Mouse (Mus musculus): ENCODE measurements around the gene Gm29735. TPM values are rescaled to one million over a fixed set of nuclear protein-coding genes. Genes with fewer than 3 reads are reported as not detected.
"Not testable (repeated sequence)": the region's sequence is repeated elsewhere in the genome, so short reads cannot be mapped to it uniquely, and the experiment has no call there.

The Gm29735 gene
- not detected for total RNA-seq (2021)
- long read RNA-seq, experiment 1: 0 reads
- long read RNA-seq, experiment 2: 0 reads

DNA sequence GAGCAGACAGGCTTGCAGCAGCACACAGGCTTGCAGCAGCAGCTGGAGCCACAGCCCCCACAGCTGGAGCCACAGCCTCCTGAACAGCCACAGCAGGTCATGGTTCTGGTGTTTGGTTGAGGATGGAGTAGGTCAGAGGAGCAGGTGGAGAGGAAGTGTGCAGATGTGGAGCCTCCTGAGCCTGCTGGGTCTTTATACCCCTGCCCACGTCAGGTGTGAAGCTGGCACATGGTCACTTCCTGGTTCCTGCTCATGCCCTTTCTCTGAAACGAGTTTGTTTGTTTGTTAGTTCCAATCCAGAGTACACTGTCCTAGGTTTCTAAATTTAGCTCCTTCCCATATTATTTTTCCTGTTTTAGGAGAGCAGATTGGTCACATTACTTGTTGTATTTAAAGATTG, at the start of gene Gm29735:
Gene Gm29735 (minus strand): TSS at position 101 of the 400 bp plus-strand sequence.
- intact Hi-C loops (cut with DNase I); H3K27ac ChIP-seq; H3K4me3 ChIP-seq; DNase-seq: not testable (repeated sequence)

DNA sequence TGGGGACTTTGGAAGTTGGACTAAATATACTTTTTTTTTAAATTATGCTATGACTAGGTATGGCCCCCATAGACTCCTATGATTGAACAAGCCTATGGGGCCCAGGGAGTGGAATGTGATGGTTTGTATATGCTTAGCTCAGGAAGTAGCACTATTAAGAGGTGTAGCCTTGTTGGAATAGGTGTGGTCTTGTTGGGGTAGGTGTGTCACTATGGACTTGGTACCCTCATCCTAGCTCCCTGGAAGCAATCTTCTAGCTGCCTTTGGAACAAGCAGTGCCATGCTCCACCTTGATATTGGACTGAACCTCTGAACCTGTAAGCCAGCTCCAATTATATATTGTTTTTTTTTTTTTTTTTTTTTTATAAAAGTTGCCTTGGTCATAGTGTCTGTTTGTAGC, 48.6 kb upstream of the Gm29735 start:
- no peak for TF ChIP-seq CTCF (IDR thresholded peaks at IDR 0.05)
- Histone ChIP-seq H3K27ac (no peak overlapping the region), H3K4me3 (no peak overlapping the region)
- DNase-seq: no peak
- intact Hi-C loops (cut with DNase I): no loop called here

DNA sequence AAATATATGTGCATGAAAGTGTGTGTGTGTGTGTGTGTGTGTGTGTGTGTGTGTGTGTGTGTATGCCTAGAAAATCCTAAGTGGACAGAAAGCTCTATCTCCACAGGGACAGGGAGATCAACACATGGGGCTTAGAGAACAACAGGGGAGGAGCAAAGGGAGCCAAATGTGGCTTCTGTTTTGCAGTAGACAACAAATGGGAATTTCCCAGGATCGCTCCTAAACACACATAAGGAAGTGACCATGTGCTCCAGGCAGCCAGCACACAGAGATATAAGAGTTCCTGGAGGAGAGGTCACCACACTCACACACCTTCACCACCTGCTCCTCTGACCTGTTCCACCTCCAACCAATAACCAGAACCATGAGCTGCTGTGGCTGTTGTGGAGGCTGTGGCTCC, 44.2 kb upstream of the Gm29735 start, which contains the start of gene Krtap5-3:
Gene Krtap5-3 (plus strand): TSS at position 301 of the 400 bp plus-strand sequence.
- intact Hi-C loops (cut with DNase I): no loop called here
- DNase-seq: no peak
- no peak within 1 kb of the TSS for H3K4me3 ChIP-seq
- no peak for TF ChIP-seq CTCF (IDR thresholded peaks at IDR 0.05)
- H3K27ac ChIP-seq: no peak within 1 kb of the TSS

DNA sequence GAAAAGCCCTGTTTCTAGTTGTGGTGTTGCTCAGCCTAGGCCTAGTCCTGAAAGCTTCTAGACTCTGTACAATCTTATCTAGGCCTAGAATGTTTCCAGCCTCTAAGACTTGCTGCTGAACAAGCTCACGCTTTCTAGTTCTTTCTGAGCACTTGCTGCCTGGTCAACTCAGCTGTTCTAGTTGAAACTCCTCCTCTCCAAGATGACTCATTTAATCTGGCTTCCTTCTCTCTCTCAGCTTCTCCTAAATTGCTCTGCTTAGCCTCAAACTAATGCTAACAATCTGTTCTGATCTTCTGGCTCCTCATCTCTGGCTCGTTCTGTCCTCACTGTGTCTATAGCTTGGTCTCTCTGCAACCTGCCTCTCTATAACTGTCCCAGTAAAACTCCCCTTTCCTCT, 41.8 kb upstream of the Gm29735 start:
- no peak for DNase-seq
- intact Hi-C loops (cut with DNase I): no loop called here
- Histone ChIP-seq H3K27ac (no peak overlapping the region), H3K4me3 (no peak overlapping the region)
- TF ChIP-seq CTCF (IDR thresholded peaks at IDR 0.05): no peak

DNA sequence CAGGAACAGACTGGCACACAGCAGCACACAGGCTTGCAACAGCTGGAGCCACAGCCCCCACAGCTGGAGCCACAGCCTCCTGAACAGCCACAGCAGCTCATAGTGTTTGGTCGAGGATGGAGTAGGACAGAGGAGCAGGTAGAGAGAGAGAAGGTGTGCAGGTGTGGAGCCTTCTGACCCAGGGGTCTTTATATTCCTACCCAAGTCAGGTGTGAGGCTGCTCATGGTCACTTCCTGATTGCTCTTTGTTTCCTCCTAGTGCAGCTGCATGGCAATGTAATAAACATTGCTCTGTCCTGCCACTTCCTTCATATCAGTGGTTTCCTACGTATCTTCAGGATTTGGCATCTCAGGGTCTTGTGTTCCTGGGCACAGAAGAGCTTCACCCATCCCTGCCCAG, 33.4 kb upstream of the Gm29735 start, which contains the start of gene Gm10153:
Gene Gm10153 (minus strand): TSS at position 101 of the 400 bp plus-strand sequence.
- intact Hi-C loops (cut with DNase I): no loop called here
- no peak for TF ChIP-seq CTCF (IDR thresholded peaks at IDR 0.05)
- Histone ChIP-seq H3K4me3 (no peak within 1 kb of the TSS), H3K27ac (no peak within 1 kb of the TSS)
- DNase-seq: no peak

DNA sequence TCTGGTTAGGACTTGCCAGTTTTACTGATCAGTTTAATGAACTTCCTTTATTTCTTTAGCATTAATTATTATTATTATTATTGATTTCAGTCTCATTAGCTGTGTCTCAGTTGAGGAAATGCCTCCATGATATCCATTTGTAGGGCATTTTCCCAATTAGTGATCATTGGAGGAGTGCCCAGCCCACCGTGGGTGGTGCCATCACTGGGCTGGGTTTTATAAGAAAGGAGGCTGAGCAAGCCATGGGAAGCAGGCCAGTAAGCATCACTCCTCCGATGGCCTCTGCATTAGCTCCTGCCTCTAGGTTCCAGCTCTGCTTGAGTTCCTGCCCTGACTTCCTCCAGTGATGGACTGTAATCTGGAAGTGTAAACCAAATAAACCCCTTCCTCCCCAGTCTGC, 31.2 kb upstream of the Gm29735 start:
- Histone ChIP-seq H3K4me3 (no peak overlapping the region), H3K27ac (no peak overlapping the region)
- intact Hi-C loops (cut with DNase I): no loop called here
- DNase-seq: no peak
- TF ChIP-seq CTCF (IDR thresholded peaks at IDR 0.05): no peak

DNA sequence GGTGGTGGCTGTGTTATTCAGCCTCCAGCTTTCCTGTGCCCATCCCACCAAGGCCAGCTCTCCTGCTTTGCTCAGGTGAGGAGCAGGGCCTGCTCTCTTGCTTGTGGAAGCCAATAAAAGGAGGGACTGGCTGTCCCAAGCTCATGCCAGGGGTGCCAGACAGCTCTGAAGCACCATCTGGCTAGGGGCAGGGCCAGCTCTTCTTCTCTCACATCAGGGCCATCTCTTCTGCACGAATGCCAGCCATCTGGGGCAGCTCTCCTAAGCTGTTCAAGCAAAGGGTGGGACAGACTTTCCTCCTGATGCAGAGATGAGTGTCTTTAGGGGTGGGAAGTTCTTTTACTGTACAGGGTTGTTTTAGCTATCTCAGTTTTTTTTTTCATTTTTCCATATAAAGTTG, 24.1 kb upstream of the Gm29735 start:
- no peak overlapping the region for H3K4me3 ChIP-seq
- TF ChIP-seq CTCF (IDR thresholded peaks at IDR 0.05): no peak

DNA sequence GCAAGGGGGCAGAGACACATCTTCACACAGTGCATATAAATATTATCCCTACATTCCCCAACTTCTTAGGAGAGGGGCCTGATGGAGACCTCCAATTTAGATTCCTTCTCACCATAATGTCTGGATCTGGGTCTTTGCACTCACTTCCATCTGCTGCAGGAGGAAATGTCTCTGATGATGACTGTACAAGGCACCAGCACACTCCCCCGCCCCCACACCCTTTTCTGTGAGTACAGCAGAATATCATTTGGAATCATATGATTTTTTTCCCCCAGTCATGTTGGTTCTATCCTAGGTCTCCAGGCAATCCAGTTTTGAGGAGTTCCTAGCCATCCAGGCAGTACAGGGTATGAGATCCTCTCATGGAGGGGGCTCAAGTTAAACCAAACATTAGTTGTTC, 21.8 kb upstream of the Gm29735 start:
- no peak for TF ChIP-seq CTCF (IDR thresholded peaks at IDR 0.05)
- intact Hi-C loops (cut with DNase I): no loop called here
- no peak for DNase-seq

More for the DNA sequence above, 24.1 kb upstream of the Gm29735 start:
- H3K27ac ChIP-seq: no peak overlapping the region
- intact Hi-C loops (cut with DNase I): no loop called here
- no peak for DNase-seq

DNA sequence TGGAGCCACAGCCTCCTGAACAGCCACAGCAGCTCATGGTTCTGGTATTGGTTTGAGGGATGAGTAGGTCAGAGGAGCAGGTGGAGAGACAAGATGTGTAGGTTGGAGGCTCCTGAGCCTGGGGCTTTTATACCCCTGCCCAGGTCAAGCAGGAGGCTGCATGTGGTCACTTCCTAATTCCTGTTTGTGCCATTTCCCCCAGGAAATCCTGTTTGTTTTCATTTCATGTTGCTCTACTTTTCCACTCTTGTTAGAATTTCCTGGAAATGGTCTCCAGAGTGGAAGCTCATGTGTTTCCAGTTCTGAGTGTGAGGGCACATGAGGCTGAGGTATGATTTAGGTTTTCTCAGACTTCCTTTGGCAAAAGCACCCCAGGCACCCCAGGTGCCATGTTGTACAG, 19.0 kb upstream of the Gm29735 start, which contains the start of gene Krtap5-2:
Gene Krtap5-2 (minus strand): TSS at position 101 of the 400 bp plus-strand sequence.
- DNase-seq; intact Hi-C loops (cut with DNase I); H3K27ac ChIP-seq; H3K4me3 ChIP-seq: not testable (repeated sequence)

More for the DNA sequence above, 21.8 kb upstream of the Gm29735 start:
- H3K4me3 ChIP-seq: no peak overlapping the region
- H3K27ac ChIP-seq: no peak overlapping the region

DNA sequence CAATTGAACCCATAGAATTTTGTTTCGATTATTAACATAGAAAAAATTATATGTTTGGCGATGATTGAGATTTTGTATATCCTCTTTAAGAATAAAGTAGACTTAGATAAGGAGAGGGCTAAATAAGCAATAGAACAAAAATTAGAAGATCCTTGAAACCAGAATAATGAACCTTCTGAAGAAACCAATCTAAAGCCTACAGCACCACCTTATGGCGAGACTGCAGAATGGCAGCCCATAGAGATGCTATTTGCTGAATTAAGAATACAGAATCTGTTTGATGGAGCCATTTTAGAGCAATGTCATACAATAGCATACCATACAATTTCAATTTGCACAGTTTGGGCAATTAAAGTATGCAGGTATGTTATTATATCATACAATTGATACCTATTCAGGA, 12.9 kb upstream of the Gm29735 start:
- no peak overlapping the region for H3K27ac ChIP-seq
- no peak for DNase-seq
- TF ChIP-seq CTCF (IDR thresholded peaks at IDR 0.05): peak; percentile 55
- intact Hi-C loops (cut with DNase I): no loop called here
- H3K4me3 ChIP-seq: no peak overlapping the region

DNA sequence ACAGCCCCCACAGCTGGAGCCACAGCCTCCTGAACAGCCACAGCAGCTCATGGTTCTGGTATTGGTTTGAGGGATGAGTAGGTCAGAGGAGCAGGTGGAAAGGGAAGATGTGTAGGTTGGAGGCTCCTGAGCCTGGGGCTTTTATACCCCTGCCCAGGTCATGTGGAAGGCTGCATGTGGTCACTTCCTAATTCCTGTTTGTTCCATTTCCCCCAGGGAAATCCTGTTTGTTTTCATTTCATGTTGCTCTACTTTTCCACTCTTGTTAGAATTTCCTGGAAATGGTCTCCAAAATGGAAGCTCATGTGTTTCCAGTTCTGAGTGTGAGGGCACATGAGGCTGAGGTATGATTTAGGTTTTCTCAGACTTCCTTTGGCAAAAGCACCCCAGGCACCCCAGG, 8.7 kb upstream of the Gm29735 start, which contains the start of gene Gm4553:
Gene Gm4553 (minus strand): TSS at position 101 of the 400 bp plus-strand sequence.
- H3K4me3 ChIP-seq; intact Hi-C loops (cut with DNase I); H3K27ac ChIP-seq; DNase-seq: not testable (repeated sequence)

DNA sequence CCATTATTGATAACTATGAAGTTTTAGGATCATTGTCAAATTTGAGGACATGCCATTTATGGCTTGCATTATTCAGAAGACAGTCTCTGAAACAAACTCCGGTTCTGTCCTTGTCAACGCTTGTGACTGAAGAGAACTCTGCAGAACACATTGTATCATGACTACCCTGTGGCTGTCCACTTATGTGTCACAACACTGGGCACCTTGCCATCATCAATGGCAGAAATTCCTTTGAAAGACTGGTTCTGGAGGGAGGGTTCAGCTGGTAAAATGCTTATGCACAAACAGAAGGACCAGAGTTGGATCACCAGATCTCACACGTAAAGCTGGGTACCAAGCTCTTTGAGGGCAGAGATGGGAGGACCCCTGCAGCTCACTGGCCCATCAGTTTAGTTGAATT, 2.5 kb upstream of the Gm29735 start:
- H3K27ac ChIP-seq: no peak overlapping the region
- TF ChIP-seq CTCF (IDR thresholded peaks at IDR 0.05): no peak
- H3K4me3 ChIP-seq: no peak overlapping the region
- intact Hi-C loops (cut with DNase I): no loop called here
- no peak for DNase-seq

DNA sequence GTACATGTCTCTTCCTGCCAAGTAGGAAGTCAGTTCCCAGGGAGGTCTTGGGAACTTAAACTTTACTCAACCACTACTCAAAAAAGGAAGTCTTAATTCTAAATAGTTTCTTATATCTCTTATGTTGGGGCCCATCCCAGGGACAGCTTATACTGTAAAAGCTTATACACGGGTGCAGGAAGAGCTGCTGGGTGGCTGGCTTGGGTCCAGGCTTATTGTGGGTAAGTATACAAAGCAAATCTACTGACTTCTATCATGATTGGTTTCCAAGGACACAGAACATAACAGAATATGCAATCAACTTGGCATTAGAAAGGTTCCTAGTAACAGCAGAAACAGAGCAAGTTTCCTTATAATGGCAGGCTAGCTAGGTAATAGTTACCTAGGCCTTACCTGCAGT, 1.6 kb downstream of the Gm29735 start:
- DNase-seq: no peak
- intact Hi-C loops (cut with DNase I): no loop called here
- Histone ChIP-seq H3K4me3 (no peak overlapping the region), H3K27ac (no peak overlapping the region)
- TF ChIP-seq CTCF (IDR thresholded peaks at IDR 0.05): no peak

DNA sequence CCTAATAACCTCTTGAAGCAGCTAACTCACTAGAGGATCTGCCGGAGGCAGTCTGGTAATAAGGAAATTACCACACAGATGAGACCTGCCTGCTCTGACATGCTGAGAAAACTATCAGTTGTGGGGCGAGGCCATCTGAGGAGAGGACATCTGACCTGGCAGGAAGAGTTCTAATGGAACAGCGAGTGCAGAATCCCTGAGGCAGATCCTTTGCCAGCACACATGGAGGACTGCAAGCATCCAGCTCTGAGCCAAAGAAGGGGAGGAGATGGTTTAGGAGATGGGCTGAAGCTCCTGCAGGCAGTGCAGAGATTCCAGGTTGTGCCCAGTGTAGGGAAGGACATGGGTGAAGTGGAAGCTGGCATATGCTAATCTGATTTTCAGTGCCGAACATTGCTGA, 4.7 kb downstream of the Gm29735 start:
- DNase-seq: no peak
- no peak overlapping the region for H3K27ac ChIP-seq
- H3K4me3 ChIP-seq: no peak overlapping the region
- intact Hi-C loops (cut with DNase I): no loop called here
- TF ChIP-seq CTCF (IDR thresholded peaks at IDR 0.05): no peak
